Mouse (Mus musculus) limb, embryonic 11.5 days (tissue): ENCODE measurements around the gene Trim44. TPM values are rescaled to one million over a fixed set of nuclear protein-coding genes. Genes with fewer than 3 reads are reported as not detected.

ENCODE experiments used
- ATAC-seq: fragments of 200-750 bp; cut with Nextera tagmentation; 2 replicates; pipeline ENCODE4 v1.8.0; 2017; ENCODE audit warnings: low read depth; ENCODE audit not compliant: insufficient number of reproducible peaks, low FRiP score, low TSS enrichment
- DNase-seq: peaks from one replicate; pipeline ENCODE4 v3.0.0-alpha.2; 2015; ENCODE audit warnings: low spot score
- H3K27ac ChIP-seq: fragments of 300-500 bp; sonication (generic); replicated peaks from 2 replicates; pipeline ENCODE4 v1.5.1; 2014; ENCODE audit warnings: low read depth, mild to moderate bottlenecking, low read length
- H3K27me3 ChIP-seq: fragments of 300-500 bp; sonication (generic); 2 replicates; pipeline ENCODE4 v1.6.1; 2014; ENCODE audit warnings: mild to moderate bottlenecking, low read length, mixed read lengths; ENCODE audit not compliant: control insufficient read depth, insufficient read depth
- H3K36me3 ChIP-seq: fragments of 300-500 bp; sonication (generic); 2 replicates; pipeline ENCODE4 v1.6.1; 2014; ENCODE audit warnings: mild to moderate bottlenecking, low read length, moderate library complexity, mixed read lengths; ENCODE audit not compliant: control insufficient read depth, insufficient read depth
- H3K4me1 ChIP-seq: fragments of 300-500 bp; sonication (generic); 2 replicates; pipeline ENCODE4 v1.6.1; 2014; ENCODE audit warnings: low read length, mixed read lengths; ENCODE audit not compliant: control insufficient read depth, insufficient read depth
- H3K4me2 ChIP-seq: fragments of 300-500 bp; sonication (generic); 2 replicates; pipeline ENCODE4 v1.6.1; 2014; ENCODE audit warnings: low read depth, mild to moderate bottlenecking, moderate library complexity; ENCODE audit not compliant: severe bottlenecking
- H3K4me3 ChIP-seq: fragments of 300-500 bp; sonication (generic); 2 replicates; pipeline ENCODE4 v1.5.1; 2014; ENCODE audit warnings: low read depth, low read length
- H3K9ac ChIP-seq: fragments of 300-500 bp; sonication (generic); 2 replicates; pipeline ENCODE4 v1.6.1; 2014; ENCODE audit warnings: mild to moderate bottlenecking, low read length
- H3K9me3 ChIP-seq: fragments of 300-500 bp; sonication (generic); 2 replicates; pipeline ENCODE4 v1.6.1; 2016; ENCODE audit warnings: low read length; ENCODE audit not compliant: control insufficient read depth
- WGBS: fragments of 180-500 bp; shearing (Covaris S2); extraction: QIAGEN DNeasy Blood & Tissue Kit; methylation state at CpG from one replicate; pipeline ENCODE4 v1.1.7; 2014; 5-methylcytosine and 5-hydroxymethylcytosine counted together
- polyA plus RNA-seq: library from polyadenylated mRNA; unstranded; fragments of >200 nt; fragmentation: Nextera tagmentation; extraction: Ambion mirVana; gene quantifications from 2 replicates; pipeline ENCODE4 v1.2.1, GENCODE M21; 2014

The Trim44 gene
- polyA plus RNA-seq, 1 experiment from 2014 or later, result 38.9 TPM

DNA sequence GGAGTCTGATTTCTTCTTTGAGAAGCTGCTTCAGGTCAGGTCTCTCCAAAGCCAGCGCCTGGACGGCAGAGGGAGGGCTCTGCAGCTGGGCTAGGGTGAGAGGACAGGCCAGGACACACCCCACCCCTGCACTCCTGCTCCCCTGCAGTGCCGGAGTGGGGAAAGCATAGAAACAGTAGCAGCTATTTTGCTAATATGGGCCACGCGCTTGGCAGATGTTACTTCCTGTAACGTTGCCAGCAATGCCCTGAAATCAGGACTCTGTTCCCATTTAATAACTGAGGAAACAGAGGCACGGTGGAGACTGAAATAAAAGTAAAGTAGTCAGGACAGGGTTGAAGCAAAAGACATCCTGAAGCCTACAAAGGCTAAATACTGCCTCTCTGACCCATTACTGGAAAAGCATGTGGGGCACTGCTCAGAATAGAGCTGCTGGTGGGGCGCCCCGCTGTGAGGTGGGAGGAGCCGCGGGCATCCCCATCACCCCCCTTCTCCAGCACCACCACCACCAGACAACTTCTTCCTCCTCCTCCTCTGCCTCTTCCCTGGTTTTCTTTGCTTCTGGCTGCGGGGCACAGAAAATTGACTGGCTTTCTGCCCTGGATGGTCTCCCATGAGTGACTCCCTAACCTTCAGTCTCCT, 149.5 kb downstream of the Trim44 start:
- Histone ChIP-seq H3K4me1 (peaks cover 21% of the 10 kb centered on the region), H3K9me3 (no peaks in the 10 kb centered on the region), H3K4me3 (no peak overlapping the region), H3K27me3 (0 out of 2 replicates have a peak, but pooled peaks cover 11% of the 10 kb centered on the region), H3K36me3 (no peaks in the 10 kb centered on the region), H3K9ac (0 out of 2 replicates have a peak overlapping the region, but pooled peaks have one; percentile 30), H3K27ac (no peak overlapping the region), H3K4me2 (peak overlapping the region; percentile 11)
- 2% methylated on average over 12 of the region's 12 CpGs for WGBS
- ATAC-seq (no peak), DNase-seq (peak; percentile 41)

DNA sequence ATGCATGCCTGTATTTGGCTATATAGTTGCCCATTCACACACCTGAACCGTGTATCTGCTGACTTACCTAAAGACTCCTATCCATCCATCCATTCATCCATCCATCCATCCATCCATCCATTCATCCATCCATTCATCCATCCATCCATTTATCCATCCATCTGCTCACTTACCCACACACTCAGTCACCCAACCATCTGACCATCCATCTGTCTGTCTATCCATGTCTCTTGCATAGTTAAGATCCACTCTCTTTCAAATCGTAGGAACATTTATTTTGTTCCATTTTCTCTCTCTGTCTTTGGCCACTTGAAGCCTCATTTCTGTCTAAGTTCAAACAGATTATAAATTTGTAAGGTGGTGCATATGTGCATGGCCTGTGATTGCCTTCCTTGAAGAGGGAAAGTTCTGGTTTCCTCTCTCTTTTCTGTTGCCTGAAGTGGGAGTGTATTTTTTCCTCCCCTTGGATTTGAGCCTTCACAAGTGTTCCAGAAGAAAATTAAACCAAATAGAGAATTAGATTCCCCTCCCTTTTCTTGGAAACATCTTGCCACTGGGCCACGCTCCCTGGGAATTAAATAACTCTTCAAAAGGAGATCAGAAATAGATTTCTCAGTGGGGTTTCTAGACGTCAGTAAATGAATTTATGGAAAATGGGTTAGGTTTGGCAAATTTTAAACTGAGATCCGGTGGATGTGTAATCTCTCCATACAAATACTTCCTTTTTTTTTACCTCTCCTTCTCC, 150.9 kb downstream of the Trim44 start:
- Histone ChIP-seq H3K9ac (no peak overlapping the region), H3K4me1 (peaks cover 21% of the 10 kb centered on the region), H3K4me2 (no peak overlapping the region), H3K27me3 (0 out of 2 replicates have a peak, but pooled peaks cover 11% of the 10 kb centered on the region), H3K36me3 (no peaks in the 10 kb centered on the region), H3K4me3 (no peak overlapping the region), H3K9me3 (no peaks in the 10 kb centered on the region), H3K27ac (no peak overlapping the region)
- WGBS, result 83% methylated on average over 5 of the region's 5 CpGs
- DNase-seq (no peak), ATAC-seq (no peak)

DNA sequence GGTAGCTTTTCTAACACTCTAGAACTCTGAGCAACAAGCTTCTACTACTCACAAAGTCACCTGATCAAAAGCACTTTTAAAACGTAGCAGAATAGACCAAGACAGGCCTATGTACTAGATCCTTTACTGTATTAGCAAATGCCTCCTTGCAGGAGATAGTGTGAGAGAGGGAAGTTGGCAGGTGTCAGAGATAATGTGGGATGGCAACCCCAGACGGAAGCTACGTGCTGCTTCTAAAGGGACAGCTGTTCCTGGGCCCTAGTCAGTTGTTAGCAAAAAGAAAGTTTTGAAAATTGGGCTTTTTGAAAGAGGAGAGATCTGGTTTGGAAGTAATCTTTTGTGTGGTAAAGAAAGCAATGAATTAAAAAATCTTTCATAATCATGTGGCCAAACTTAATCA, 151.5 kb downstream of the Trim44 start:
- no peak for ATAC-seq
- WGBS, result 79% methylated on average over 3 of the region's 3 CpGs
- no peak overlapping the region for H3K27ac ChIP-seq
- peaks cover 21% of the 10 kb centered on the region for H3K4me1 ChIP-seq
- no peak overlapping the region for H3K4me2 ChIP-seq
- no peak overlapping the region for H3K9ac ChIP-seq
- H3K9me3 ChIP-seq, result no peaks in the 10 kb centered on the region
- 0 out of 2 replicates have a peak, but pooled peaks cover 11% of the 10 kb centered on the region for H3K27me3 ChIP-seq
- no peak overlapping the region for H3K4me3 ChIP-seq
- DNase-seq, result no peak
- no peaks in the 10 kb centered on the region for H3K36me3 ChIP-seq

DNA sequence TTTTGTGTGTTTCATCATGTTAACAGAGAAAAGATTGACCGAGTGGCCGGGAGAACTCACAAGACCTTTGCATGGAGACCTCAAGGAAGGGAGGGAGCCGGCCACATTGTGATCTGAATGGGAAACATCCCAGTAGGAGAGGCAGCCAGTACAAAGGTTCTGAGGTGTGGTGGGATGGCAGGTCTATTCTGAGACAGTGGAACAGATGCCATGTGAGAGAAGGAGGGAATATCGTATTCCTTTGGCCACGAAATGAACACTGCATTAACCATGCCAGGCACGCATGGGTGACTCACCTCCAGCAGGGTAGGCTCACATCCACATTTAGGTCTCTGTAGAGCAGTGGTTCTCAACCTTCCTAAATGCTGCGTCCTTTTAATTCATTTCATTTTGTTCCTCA, 154.4 kb downstream of the Trim44 start:
- no peaks in the 10 kb centered on the region for H3K36me3 ChIP-seq
- no peak overlapping the region for H3K9ac ChIP-seq
- WGBS, result 82% methylated on average over 7 of the region's 7 CpGs
- ATAC-seq, result no peak
- no peaks in the 10 kb centered on the region for H3K9me3 ChIP-seq
- H3K4me3 ChIP-seq, result no peak overlapping the region
- H3K4me1 ChIP-seq, result peaks cover 9% of the 10 kb centered on the region
- 0 out of 2 replicates have a peak, but pooled peaks cover 7% of the 10 kb centered on the region for H3K27me3 ChIP-seq
- no peak for DNase-seq
- H3K27ac ChIP-seq, result no peak overlapping the region
- H3K4me2 ChIP-seq, result no peak overlapping the region

DNA sequence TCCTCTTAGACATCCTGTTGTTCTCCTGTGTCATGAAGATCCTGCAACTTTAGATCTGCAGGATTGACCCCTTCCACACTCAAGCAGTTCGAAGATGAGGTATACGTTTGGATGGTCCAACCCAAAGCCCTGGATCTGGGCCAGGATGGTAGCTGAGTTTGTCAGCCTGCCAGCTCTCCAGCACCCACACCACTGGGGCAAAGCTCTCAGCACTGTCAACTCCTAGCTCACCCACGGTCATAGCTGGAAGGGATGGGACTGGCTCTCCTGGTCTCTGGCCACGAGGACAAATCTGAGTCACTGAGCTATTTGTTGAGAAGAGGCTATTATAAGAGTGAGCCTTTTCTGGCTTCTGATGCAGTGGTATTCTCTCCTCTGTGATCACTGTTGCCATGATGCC, 155.0 kb downstream of the Trim44 start:
- 78% methylated on average over 4 of the region's 4 CpGs for WGBS
- Histone ChIP-seq H3K4me2 (no peak overlapping the region), H3K4me1 (peaks cover 3% of the 10 kb centered on the region; the same call in 1 of the 2 replicates), H3K27ac (no peak overlapping the region), H3K9me3 (no peaks in the 10 kb centered on the region), H3K9ac (no peak overlapping the region), H3K27me3 (0 out of 2 replicates have a peak, but pooled peaks cover 3% of the 10 kb centered on the region), H3K4me3 (no peak overlapping the region), H3K36me3 (no peaks in the 10 kb centered on the region)
- no peak for ATAC-seq
- DNase-seq, result no peak

Other genes with a start within 250 kb of the Trim44 start
- gene Ldlrad3, start 221.4 kb downstream of the Trim44 start, polyA plus RNA-seq, result 57.5 and 62.1 TPM in 2 replicates
- 13.7 and 16.7 TPM in 2 replicates for gene Fjx1, start 44.7 kb upstream of the Trim44 start, polyA plus RNA-seq
- gene Pamr1, start 142.2 kb upstream of the Trim44 start, polyA plus RNA-seq, result 1.9 and 4.4 TPM in 2 replicates